Comparison of ENCODE assay signal across 10 mouse cellular contexts in the genomic region with DNA sequence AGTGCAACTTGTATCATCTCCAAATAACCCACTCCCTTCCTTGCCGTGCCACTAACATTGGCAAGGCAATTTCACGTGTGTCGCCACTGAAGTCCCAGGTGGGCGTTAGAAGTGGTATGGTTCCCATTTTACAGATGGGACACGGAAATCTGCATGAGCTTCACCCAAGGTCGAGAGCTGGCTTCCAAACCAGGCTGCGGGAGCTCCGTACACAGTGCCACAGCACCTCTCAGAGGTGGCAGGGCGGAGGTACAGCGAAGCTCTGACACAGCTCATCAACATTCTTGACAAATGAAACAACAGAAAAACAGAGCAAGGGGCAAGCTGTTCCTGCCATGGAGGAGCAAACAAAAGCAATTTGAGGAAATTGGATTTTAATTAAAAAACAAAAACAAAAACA.
DNase-seq lines count a peak whose midpoint lies in the region; ATAC-seq and TF ChIP-seq lines count a peak whose summit lies in the region.
"Had no signal": no experiment of that assay in that cellular context is flagged by ENCODE, and none has a peak within 500 bp of the region (broad histone marks: within the 10 kb centered on the region; RNA-seq: fewer than 3 reads in every experiment).

No protein-coding gene starts in this region.

- peak; percentile 43 for DNase-seq in adrenal gland, postnatal 14 days
- no peak for DNase-seq in adrenal gland, adult 18-20 months (ENCODE audit: low spot score in 2 of 2)
- DNase-seq in neural tube, embryonic 11.5 days (ENCODE audit: low spot score), result peak; percentile 61
- DNase-seq in neural tube, embryonic 10.5 days (ENCODE audit: extremely low spot score, low spot score), result no peak
- DNase-seq in kidney, postnatal 0 days (ENCODE audit: low spot score), result peak; percentile 4
- DNase-seq in gastrocnemius, postnatal 10 days, result no peak

- no peaks in the 10 kb centered on the region for H3K36me3 ChIP-seq in neural tube, embryonic 11.5 days (ENCODE audit: control insufficient read depth, insufficient read depth, low read length)
- H3K36me3 ChIP-seq in kidney, postnatal 0 days (ENCODE audit: insufficient read depth, low read length), result no peaks in the 10 kb centered on the region
- H3K36me3 ChIP-seq in midbrain, embryonic 16.5 days (ENCODE audit: control insufficient read depth, insufficient read depth, low read length), result no peaks in the 10 kb centered on the region
- H3K36me3 ChIP-seq: limb, embryonic 13.5 days had no signal

- no peak overlapping the region for H3K4me2 ChIP-seq in neural tube, embryonic 11.5 days (ENCODE audit: low read depth)
- no peak overlapping the region for H3K4me2 ChIP-seq in kidney, postnatal 0 days (ENCODE audit: low read length)
- no peak overlapping the region for H3K4me2 ChIP-seq in midbrain, embryonic 16.5 days (ENCODE audit: low read length)
- H3K4me2 ChIP-seq: limb, embryonic 13.5 days had no signal

- no peaks in the 10 kb centered on the region for H3K9me3 ChIP-seq in neural tube, embryonic 11.5 days (ENCODE audit: control insufficient read depth, low read length)
- no peaks in the 10 kb centered on the region for H3K9me3 ChIP-seq in kidney, postnatal 0 days (replicated peaks; ENCODE audit: low read length)
- no peaks in the 10 kb centered on the region for H3K9me3 ChIP-seq in midbrain, embryonic 16.5 days (replicated peaks; ENCODE audit: control insufficient read depth, low read length, poor library complexity, severe bottlenecking)
- H3K9me3 ChIP-seq: limb, embryonic 13.5 days had no signal

- TF ChIP-seq POLR2A in cortical plate, adult 2 months (IDR thresholded peaks at IDR 0.05; ENCODE audit: extremely low read depth, insufficient read depth, low read length), result no peak

- 51% methylated on average over 10 of the region's 10 CpGs for WGBS in neural tube, embryonic 11.5 days
- WGBS in kidney, postnatal 0 days, result 41% methylated on average over 10 of the region's 10 CpGs
- 36% methylated on average over 10 of the region's 10 CpGs for WGBS in midbrain, embryonic 16.5 days

- H3K9ac ChIP-seq in neural tube, embryonic 11.5 days (ENCODE audit: low read length), result no peak overlapping the region
- no peak overlapping the region for H3K9ac ChIP-seq in kidney, postnatal 0 days (ENCODE audit: low read depth, low read length)
- no peak overlapping the region for H3K9ac ChIP-seq in midbrain, embryonic 16.5 days (ENCODE audit: low read depth, low read length)
- H3K9ac ChIP-seq: limb, embryonic 13.5 days had no signal

- no peaks in the 10 kb centered on the region for H3K27me3 ChIP-seq in neural tube, embryonic 11.5 days (ENCODE audit: control insufficient read depth, insufficient read depth, low read length)
- H3K27me3 ChIP-seq in kidney, postnatal 0 days (ENCODE audit: insufficient read depth, low read length), result no peaks in the 10 kb centered on the region
- peaks cover 2% of the 10 kb centered on the region for H3K27me3 ChIP-seq in midbrain, embryonic 16.5 days (ENCODE audit: control insufficient read depth, insufficient read depth, low read depth, low read length)
- H3K27me3 ChIP-seq: limb, embryonic 13.5 days had no signal

- H3K27ac ChIP-seq in neural tube, embryonic 11.5 days (ENCODE audit: low read depth, low read length), result no peak overlapping the region
- H3K27ac ChIP-seq in cortical plate, adult 2 months (ENCODE audit: insufficient read depth, low read length), result no peak overlapping the region
- H3K27ac ChIP-seq in kidney, postnatal 0 days, result no peak overlapping the region
- no peak overlapping the region for H3K27ac ChIP-seq in midbrain, embryonic 16.5 days (ENCODE audit: low read length)
- H3K27ac ChIP-seq: limb, embryonic 13.5 days had no signal

- H3K4me1 ChIP-seq in neural tube, embryonic 11.5 days (ENCODE audit: control insufficient read depth, insufficient read depth, low read length), result no peaks in the 10 kb centered on the region
- no peaks in the 10 kb centered on the region for H3K4me1 ChIP-seq in cortical plate, adult 2 months (ENCODE audit: control insufficient read depth, insufficient read depth, low read length)
- H3K4me1 ChIP-seq in kidney, postnatal 0 days (replicated peaks; ENCODE audit: insufficient read depth, low read length), result no peaks in the 10 kb centered on the region
- H3K4me1 ChIP-seq in midbrain, embryonic 16.5 days (ENCODE audit: control insufficient read depth, insufficient read depth, low read length), result peaks cover 7% of the 10 kb centered on the region

- H3K4me3 ChIP-seq in neural tube, embryonic 11.5 days (ENCODE audit: low read depth, low read length), result no peak overlapping the region
- no peak overlapping the region for H3K4me3 ChIP-seq in cortical plate, adult 2 months (ENCODE audit: insufficient read depth, low read length)
- H3K4me3 ChIP-seq in kidney, postnatal 0 days (replicated peaks; ENCODE audit: low read depth, low read length), result no peak overlapping the region
- no peak overlapping the region for H3K4me3 ChIP-seq in midbrain, embryonic 16.5 days (ENCODE audit: low read depth, low read length)
- H3K4me3 ChIP-seq: erythroblast, embryonic 14.5 days; limb, embryonic 13.5 days had no signal

- ATAC-seq in neural tube, embryonic 11.5 days (ENCODE audit: insufficient read depth, low FRiP score, low TSS enrichment), result no peak
- no peak for ATAC-seq in kidney, postnatal 0 days (replicated peaks; ENCODE audit: low FRiP score, low read depth)
- 0 out of 2 replicates have a peak, but pooled peaks have one; percentile 69 for ATAC-seq in midbrain, embryonic 16.5 days

- TF ChIP-seq CTCF in cortical plate, adult 2 months (IDR thresholded peaks at IDR 0.05; ENCODE audit: extremely low read depth, insufficient read depth, low read length), result peak; percentile 81
- TF ChIP-seq CTCF in kidney, postnatal 0 days (IDR thresholded peaks at IDR 0.05; ENCODE audit: low read depth), result peak; percentile 60; the same call in 1 of the 2 replicates

Comparison
In these comparisons a context has a peak if more than half of its experiments do, and no peak if none do; other contexts are left out.
1. DNase-seq: peak in adrenal gland, postnatal 14 days (single experiment), neural tube, embryonic 11.5 days (single experiment) and kidney, postnatal 0 days (single experiment); none in adrenal gland, adult 18-20 months (0 of 2), neural tube, embryonic 10.5 days (single experiment) and gastrocnemius, postnatal 10 days (single experiment).